Mouse (Mus musculus): Measurements from ENCODE around the gene Fez2. TPM values are rescaled to one million over a fixed set of nuclear protein-coding genes. Genes with fewer than 3 reads are reported as not detected.

Gene Fez2
- total RNA-seq, 2 experiments from 2014 or later, result 58.2 to 65.3 TPM

DNA sequence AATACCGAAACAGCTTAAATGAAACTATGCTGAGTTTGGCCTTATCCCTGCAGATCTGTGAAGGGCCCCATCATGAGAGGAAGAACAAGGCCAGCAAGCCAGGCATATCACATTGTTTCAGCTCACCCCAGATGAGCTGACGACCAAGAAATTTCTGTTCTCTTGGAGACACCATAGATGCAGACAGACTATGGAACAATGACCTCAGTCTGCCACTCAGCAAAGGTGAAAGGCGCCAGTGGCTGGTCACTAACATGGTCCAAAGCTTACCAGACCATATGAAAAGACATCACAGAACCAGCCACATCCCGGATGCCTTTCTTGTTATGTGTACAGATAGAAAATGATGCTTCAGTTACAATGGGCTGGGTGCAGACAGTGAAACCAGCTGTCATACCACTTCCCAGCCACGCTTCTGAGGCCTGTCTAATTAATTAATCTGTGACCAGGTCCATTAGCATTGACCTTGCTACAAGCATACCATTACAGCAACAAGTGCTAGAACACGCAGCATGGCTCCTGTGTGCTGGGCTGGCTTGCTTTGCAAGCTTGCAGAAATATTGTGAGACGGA is 92.1 kb downstream of the Fez2 start:
- DNase-seq, result no peak
- no peak overlapping the region for H3K4me3 ChIP-seq
- intact Hi-C loops (cut with DNase I), result no loop called here
- H3K27ac ChIP-seq, result peak overlapping the region; percentile 71
- TF ChIP-seq CTCF (IDR thresholded peaks at IDR 0.05), result no peak

GRCm38 (mm10) chr17:78322369-78323335 is 95.3 kb downstream of the Fez2 start:
- no peak for DNase-seq
- H3K27ac ChIP-seq, result peak overlapping the region; percentile 67

DNA sequence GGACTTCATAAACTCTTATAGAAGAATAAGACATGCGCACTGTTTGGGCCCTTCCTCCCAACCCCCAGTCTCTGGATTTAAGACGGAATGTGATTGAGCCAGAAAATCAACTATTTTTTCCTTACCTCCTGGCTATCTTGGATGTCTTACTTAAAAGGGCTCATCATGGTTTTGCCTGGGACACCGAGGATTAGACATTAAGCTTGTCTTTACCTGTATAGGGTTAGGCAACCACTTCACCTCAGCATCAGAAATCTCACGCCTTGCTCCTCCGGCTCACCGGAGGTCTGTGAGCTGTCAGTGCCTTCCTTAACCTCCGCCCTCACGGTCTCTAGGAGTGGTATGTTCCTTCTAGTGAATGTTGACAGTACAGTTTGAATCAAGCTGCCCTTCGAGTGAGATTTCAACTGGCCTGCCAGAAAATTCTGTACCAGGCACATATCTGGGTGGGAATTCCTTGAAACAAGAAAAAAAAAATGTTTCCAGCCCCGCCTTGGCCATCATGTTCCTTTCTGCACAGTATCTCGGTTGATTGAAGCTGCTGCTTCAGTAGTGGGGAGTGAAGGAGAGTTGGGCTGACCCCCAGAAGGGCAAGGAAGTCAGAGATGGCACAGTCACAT is 96.6 kb downstream of the Fez2 start:
- H3K4me3 ChIP-seq, result no peak overlapping the region
- no peak for DNase-seq
- H3K27ac ChIP-seq, result peak overlapping the region; percentile 67
- intact Hi-C loops (cut with DNase I), result no loop called here
- no peak for TF ChIP-seq CTCF (IDR thresholded peaks at IDR 0.05)

More at GRCm38 (mm10) chr17:78322369-78323335, 95.3 kb downstream of the Fez2 start:
- no peak overlapping the region for H3K4me3 ChIP-seq
- no peak for TF ChIP-seq CTCF (IDR thresholded peaks at IDR 0.05)
- intact Hi-C loops (cut with DNase I), result no loop called here

Other genes starting within 250 kb of the Fez2 start
- 10 to 100 TPM; 37.5 to 46.3 TPM for gene Crim1, start 217.9 kb downstream of the Fez2 start, total RNA-seq (2021)
- 1 to 10 TPM; 1.9 to 3.6 TPM for gene Vit, start 89.9 kb upstream of the Fez2 start, total RNA-seq (2021)